Mouse (Mus musculus): ENCODE measurements around the gene Lmx1b.

The Lmx1b gene

DNA sequence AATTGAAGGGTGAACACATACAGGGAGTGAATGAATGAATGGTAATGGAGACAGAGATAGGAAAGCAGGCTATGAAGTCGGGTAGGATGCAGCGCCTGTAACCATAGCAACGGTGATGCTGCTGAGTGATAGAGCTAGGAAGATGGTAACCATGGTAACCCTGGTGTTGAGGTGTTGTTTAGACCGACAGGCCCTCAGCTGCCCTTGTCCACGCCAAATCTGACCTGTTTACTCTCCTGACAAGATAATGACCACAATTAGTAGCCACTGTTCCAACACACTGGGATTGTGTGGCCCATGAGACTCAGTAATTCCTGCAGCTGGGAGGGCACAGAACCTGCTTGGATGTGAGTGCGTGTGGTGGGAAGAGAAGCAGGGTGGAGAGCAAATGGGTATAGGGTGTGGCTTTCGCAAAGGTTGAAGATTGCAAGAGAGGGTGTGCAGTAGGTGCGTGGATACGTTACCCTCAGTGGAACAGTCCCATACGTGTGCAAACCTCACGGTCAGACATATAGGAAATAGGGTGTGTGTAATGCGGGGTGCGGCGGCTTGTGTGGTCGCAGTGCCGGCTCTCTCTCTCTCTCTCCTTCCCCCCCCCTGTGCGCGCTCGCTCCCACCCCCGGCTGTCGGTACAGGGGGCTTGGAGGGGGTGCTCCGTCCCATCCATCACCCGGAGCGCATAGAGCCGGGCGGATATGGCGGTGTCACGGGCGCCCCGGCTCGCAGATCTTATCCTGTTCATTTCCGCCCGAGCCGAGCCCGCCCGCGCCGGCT is 96.7 kb downstream of the Lmx1b start:
- DNase-seq (ENCODE audit: low spot score) = no peak

GRCm38 (mm10) chr2:33542696-33543428 is 97.4 kb downstream of the Lmx1b start:
- peak; percentile 57 for DNase-seq (ENCODE audit: low spot score)

DNA sequence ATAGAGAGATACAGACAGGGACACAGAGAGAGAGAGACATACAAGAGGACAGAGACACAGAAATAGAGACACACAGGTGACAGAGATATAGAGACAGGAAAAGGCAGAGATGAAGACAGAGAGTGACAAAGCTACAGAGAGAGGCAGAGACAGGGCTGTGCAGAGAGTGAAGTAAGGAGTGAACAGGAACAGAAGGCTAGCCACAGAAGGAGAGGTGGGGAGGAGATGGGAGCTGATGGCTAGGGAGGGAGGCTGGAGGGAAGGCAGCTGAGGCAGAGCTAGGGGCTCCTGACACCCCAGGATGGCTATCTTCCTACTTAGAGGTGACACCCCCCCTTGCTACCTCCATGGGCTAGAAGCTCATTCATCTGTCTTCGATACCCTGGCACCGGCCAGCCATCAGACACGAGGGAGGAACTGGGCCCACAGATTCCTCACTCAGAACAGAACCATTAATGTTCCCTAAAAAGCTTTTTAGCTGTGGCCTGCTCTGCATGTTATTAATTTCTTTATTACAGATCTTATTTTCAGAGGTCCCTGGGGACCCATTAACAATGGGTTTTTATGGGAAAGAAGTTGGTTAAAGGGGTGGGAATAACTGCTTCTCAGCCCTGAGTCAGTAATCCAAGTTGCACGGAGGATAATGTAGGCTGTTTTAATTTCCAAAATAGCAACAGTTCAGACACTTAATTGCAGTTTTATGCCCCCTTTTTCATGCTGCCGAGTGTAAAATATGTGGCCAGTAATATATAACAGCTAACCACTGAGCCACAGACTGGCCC is 114.8 kb downstream of the Lmx1b start:
- DNase-seq (ENCODE audit: low spot score) = no peak

GRCm38 (mm10) chr2:33515856-33516255 is 124.5 kb downstream of the Lmx1b start:
- DNase-seq (ENCODE audit: low spot score) = no peak

DNA sequence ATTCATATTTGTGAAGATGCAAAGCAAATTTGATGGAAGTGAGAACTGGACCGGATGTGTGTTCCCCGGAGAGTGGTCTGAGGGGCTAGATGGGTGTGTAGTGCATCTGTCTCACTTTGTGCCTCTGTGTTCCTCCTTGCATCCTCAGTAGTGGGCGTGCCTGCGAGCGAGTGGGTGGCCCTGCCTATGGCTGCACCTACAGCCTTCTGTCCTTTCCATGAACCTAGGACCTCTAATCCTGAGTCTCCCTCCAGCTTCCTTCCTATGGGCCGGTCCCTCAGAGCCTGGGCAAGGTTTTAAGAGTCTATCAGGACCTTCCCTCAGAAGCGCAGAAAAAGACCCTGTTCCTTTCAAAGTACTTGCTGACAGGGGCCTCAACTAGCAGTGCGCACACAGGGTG is 124.9 kb downstream of the Lmx1b start:
- DNase-seq (ENCODE audit: low spot score) = no peak

Data from urinary bladder, postnatal 25 days (tissue).